Mouse (Mus musculus) lung, embryonic 14.5 days (tissue): ENCODE measurements at regions not wholly inside any gene's neighbourhood (a gene's known extent, or its start where the extent isn't known, plus 50 kb on each side); places are given as distances from the start of the nearest gene placed in this dataset.

Experiments used
- ATAC-seq: fragments of 200-750 bp; cut with Nextera tagmentation; 2 replicates; pipeline ENCODE4 v1.8.0; 2017; ENCODE audit warnings: mild to moderate bottlenecking, moderate TSS enrichment, moderate library complexity; ENCODE audit not compliant: insufficient read depth
- DNase-seq: peaks from one replicate; pipeline ENCODE4 v3.0.0-alpha.2; 2015
- H3K27ac ChIP-seq: fragments of 300-500 bp; sonication (generic); 2 replicates; pipeline ENCODE4 v1.5.1; 2014; ENCODE audit warnings: low read depth, mild to moderate bottlenecking, moderate library complexity
- H3K27me3 ChIP-seq: fragments of 300-500 bp; sonication (generic); 2 replicates; pipeline ENCODE4 v1.6.1; 2014; ENCODE audit warnings: low read length, control low read depth; ENCODE audit not compliant: insufficient read depth
- H3K36me3 ChIP-seq: fragments of 300-500 bp; sonication (generic); 2 replicates; pipeline ENCODE4 v1.6.1; 2014; ENCODE audit warnings: control low read depth; ENCODE audit not compliant: insufficient read depth
- H3K4me1 ChIP-seq: fragments of 300-500 bp; sonication (generic); 2 replicates; pipeline ENCODE4 v1.6.1; 2014; ENCODE audit warnings: antibody characterized with exemption, control low read depth; ENCODE audit not compliant: insufficient read depth
- H3K4me2 ChIP-seq: fragments of 300-500 bp; sonication (generic); 2 replicates; pipeline ENCODE4 v1.6.1; 2014; ENCODE audit warnings: mild to moderate bottlenecking
- H3K4me3 ChIP-seq: fragments of 300-500 bp; sonication (generic); 2 replicates; pipeline ENCODE4 v1.5.1; 2014; ENCODE audit warnings: low read depth, low read length
- H3K9ac ChIP-seq: fragments of 300-500 bp; sonication (generic); 2 replicates; pipeline ENCODE4 v1.6.1; 2014
- H3K9me3 ChIP-seq: fragments of 300-500 bp; sonication (generic); 2 replicates; pipeline ENCODE4 v1.6.1; 2016; ENCODE audit warnings: low read depth, low read length, control low read depth
- CTCF ChIP-seq: IDR thresholded peaks from 2 replicates; pipeline ENCODE4 v1.5.1; 2016; ENCODE audit warnings: antibody characterized with exemption, low read depth
- WGBS: fragments of 180-500 bp; shearing (Covaris S2); extraction: QIAGEN DNeasy Blood & Tissue Kit; methylation state at CpG from one replicate; pipeline ENCODE4 v1.1.7; 2014; 5-methylcytosine and 5-hydroxymethylcytosine counted together

- WGBS = 71% methylated on average over 2 of the region's 2 CpGs
- Histone ChIP-seq H3K9me3 (no peaks in the 10 kb centered on the region), H3K36me3 (no peaks in the 10 kb centered on the region), H3K4me2 (no peak overlapping the region), H3K9ac (no peak overlapping the region), H3K4me3 (no peak overlapping the region), H3K27me3 (no peaks in the 10 kb centered on the region), H3K4me1 (no peaks in the 10 kb centered on the region), H3K27ac (no peak overlapping the region)
- ATAC-seq (no peak), DNase-seq (no peak)
- no peak for TF ChIP-seq CTCF
Observed at GRCm38 (mm10) chr5:133267356-133267755, 724.2 kb upstream of the Auts2 start.

GRCm38 (mm10) chr5:133264976-133265375 lies 721.8 kb upstream of the Auts2 start:
- no peak overlapping the region for H3K27ac ChIP-seq
- H3K9ac ChIP-seq = no peak overlapping the region
- ATAC-seq (no peak), DNase-seq (no peak)
- TF ChIP-seq CTCF = no peak
- H3K4me1 ChIP-seq = no peaks in the 10 kb centered on the region
- H3K4me3 ChIP-seq = no peak overlapping the region
- no peak overlapping the region for H3K4me2 ChIP-seq
- no peaks in the 10 kb centered on the region for H3K36me3 ChIP-seq
- H3K9me3 ChIP-seq = no peaks in the 10 kb centered on the region
- WGBS = 63% methylated on average over 7 of the region's 7 CpGs
- H3K27me3 ChIP-seq = no peaks in the 10 kb centered on the region

DNA sequence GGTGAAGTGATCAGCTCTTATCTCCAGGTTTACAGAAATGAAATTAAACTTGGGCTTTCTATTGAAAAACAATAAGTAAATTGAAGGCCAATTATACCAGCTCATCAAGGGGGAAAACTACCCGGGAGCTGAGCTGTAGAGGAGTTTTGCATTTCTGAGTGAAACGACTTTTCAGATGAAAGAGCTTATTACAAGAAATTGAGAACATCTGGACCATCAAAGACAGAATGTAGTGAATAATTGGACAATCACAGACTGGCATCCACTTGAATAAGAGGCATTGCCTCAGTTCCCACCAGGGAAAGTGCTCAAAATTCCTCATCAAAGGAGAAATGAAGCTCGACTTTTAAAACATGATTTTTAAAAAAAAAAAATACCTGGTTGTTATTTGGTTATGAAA lies 675.7 kb upstream of the Auts2 start:
- H3K4me2 ChIP-seq = no peak overlapping the region
- H3K4me3 ChIP-seq = no peak overlapping the region
- no peaks in the 10 kb centered on the region for H3K36me3 ChIP-seq
- H3K4me1 ChIP-seq = no peaks in the 10 kb centered on the region
- ATAC-seq (no peak), DNase-seq (no peak)
- no peaks in the 10 kb centered on the region for H3K9me3 ChIP-seq
- no peak for TF ChIP-seq CTCF
- H3K27me3 ChIP-seq = no peaks in the 10 kb centered on the region
- H3K27ac ChIP-seq = no peak overlapping the region
- WGBS = 71% methylated on average over 3 of the region's 3 CpGs
- H3K9ac ChIP-seq = no peak overlapping the region

GRCm38 (mm10) chr5:133198546-133198945 lies 655.4 kb upstream of the Auts2 start:
- no peaks in the 10 kb centered on the region for H3K27me3 ChIP-seq
- DNase-seq (no peak), ATAC-seq (no peak)
- no peaks in the 10 kb centered on the region for H3K9me3 ChIP-seq
- H3K4me3 ChIP-seq = no peak overlapping the region
- no peaks in the 10 kb centered on the region for H3K4me1 ChIP-seq
- H3K36me3 ChIP-seq = no peaks in the 10 kb centered on the region
- H3K4me2 ChIP-seq = no peak overlapping the region
- WGBS = 81% methylated on average over 1 of the region's 1 CpGs
- no peak overlapping the region for H3K27ac ChIP-seq
- no peak for TF ChIP-seq CTCF
- no peak overlapping the region for H3K9ac ChIP-seq

- H3K9me3 ChIP-seq = no peaks in the 10 kb centered on the region
- WGBS = 77% methylated on average over 8 of the region's 8 CpGs
- H3K4me1 ChIP-seq = no peaks in the 10 kb centered on the region
- no peaks in the 10 kb centered on the region for H3K36me3 ChIP-seq
- DNase-seq (no peak), ATAC-seq (no peak)
- no peak overlapping the region for H3K27ac ChIP-seq
- TF ChIP-seq CTCF = no peak
- no peak overlapping the region for H3K9ac ChIP-seq
- H3K4me3 ChIP-seq = no peak overlapping the region
- no peaks in the 10 kb centered on the region for H3K27me3 ChIP-seq
- no peak overlapping the region for H3K4me2 ChIP-seq
Observed at GRCm38 (mm10) chr5:133189798-133190571, 646.8 kb upstream of the Auts2 start.

- Histone ChIP-seq H3K27ac (no peak overlapping the region), H3K27me3 (no peaks in the 10 kb centered on the region), H3K9me3 (no peaks in the 10 kb centered on the region), H3K4me2 (no peak overlapping the region), H3K36me3 (no peaks in the 10 kb centered on the region), H3K4me1 (peaks cover 9% of the 10 kb centered on the region), H3K4me3 (no peak overlapping the region), H3K9ac (no peak overlapping the region)
- ATAC-seq (no peak), DNase-seq (no peak)
- WGBS = 91% methylated on average over 6 of the region's 6 CpGs
- no peak for TF ChIP-seq CTCF
Observed at GRCm38 (mm10) chr5:133175636-133176035, 632.5 kb upstream of the Auts2 start.

DNA sequence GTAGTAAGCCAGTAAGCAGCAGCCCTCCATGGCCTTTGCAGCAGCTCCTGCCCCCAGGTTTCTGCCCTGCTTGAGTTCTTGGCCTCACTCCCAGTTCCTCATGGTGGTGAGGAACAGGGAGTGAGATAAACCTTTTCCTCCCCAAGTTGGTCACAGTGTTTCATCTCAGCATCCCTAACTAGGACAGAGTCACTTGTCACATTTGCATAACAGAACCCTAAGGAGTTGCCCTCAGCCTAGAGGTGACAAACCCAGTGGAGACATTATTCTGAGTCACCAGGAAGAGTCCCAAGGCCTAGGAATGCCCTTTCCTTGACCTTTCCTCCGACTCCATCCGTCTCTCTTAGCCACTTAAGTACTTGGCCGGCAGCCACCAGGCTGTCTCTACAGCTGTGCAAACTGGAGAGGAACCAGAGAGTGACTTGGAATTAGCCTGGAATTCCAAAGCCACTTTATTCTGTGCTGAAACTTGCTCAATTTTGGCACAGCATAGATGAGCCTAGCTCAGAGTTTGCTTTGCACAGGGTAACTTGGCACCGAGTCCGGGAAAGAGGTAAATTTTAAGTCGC lies 630.1 kb upstream of the Auts2 start:
- H3K27me3 ChIP-seq = no peaks in the 10 kb centered on the region
- TF ChIP-seq CTCF = no peak
- H3K4me2 ChIP-seq = no peak overlapping the region
- DNase-seq (peak; percentile 97), ATAC-seq (peak; percentile 97)
- H3K4me3 ChIP-seq = no peak overlapping the region
- no peaks in the 10 kb centered on the region for H3K36me3 ChIP-seq
- H3K4me1 ChIP-seq = peaks cover 9% of the 10 kb centered on the region
- no peaks in the 10 kb centered on the region for H3K9me3 ChIP-seq
- peak overlapping the region; percentile 78 for H3K27ac ChIP-seq
- H3K9ac ChIP-seq = no peak overlapping the region
- WGBS = 17% methylated on average over 6 of the region's 6 CpGs
